Mouse (Mus musculus) adipocyte (in vitro differentiated cells): ENCODE measurements around the gene Iars2.

Source experiments
- DNase-seq: peaks from one replicate; pipeline ENCODE4 v3.0.0-alpha.2; 2016; ENCODE audit warnings: low spot score

The Iars2 gene

GRCm38 (mm10) chr1:185328721-185329610 lies at the start of gene Iars2:
TSS of gene Iars2 (minus strand) at chr1:185329396.
- peak; percentile 84 for DNase-seq

GRCm38 (mm10) chr1:185377429-185377828 lies 48.2 kb upstream of the Iars2 start:
- no peak for DNase-seq

GRCm38 (mm10) chr1:185376390-185376789 lies 47.2 kb upstream of the Iars2 start:
- DNase-seq = no peak

GRCm38 (mm10) chr1:185369979-185370378 lies 40.8 kb upstream of the Iars2 start:
- no peak for DNase-seq

- DNase-seq = no peak
Measured at GRCm38 (mm10) chr1:185367383-185367782, 38.2 kb upstream of the Iars2 start.

GRCm38 (mm10) chr1:185364183-185364540 lies 35.0 kb upstream of the Iars2 start:
- no peak for DNase-seq

GRCm38 (mm10) chr1:185363526-185364182 lies 34.5 kb upstream of the Iars2 start:
- peak; percentile 81 for DNase-seq

- DNase-seq = peak; percentile 98
Measured at GRCm38 (mm10) chr1:185362677-185363520, 33.7 kb upstream of the Iars2 start, which contains the start of gene Eprs. TSS of gene Eprs (plus strand) at chr1:185363044.

- no peak for DNase-seq
Measured at GRCm38 (mm10) chr1:185358211-185358610, 29.0 kb upstream of the Iars2 start.

GRCm38 (mm10) chr1:185356246-185356645 lies 27.1 kb upstream of the Iars2 start:
- no peak for DNase-seq

GRCm38 (mm10) chr1:185354731-185355130 lies 25.5 kb upstream of the Iars2 start:
- no peak for DNase-seq

- DNase-seq = no peak
Measured at GRCm38 (mm10) chr1:185353351-185353750, 24.2 kb upstream of the Iars2 start.

- DNase-seq = no peak
Measured at GRCm38 (mm10) chr1:185352151-185352550, 23.0 kb upstream of the Iars2 start.

- DNase-seq = no peak
Measured at GRCm38 (mm10) chr1:185350611-185351010, 21.4 kb upstream of the Iars2 start.

- no peak for DNase-seq
Measured at GRCm38 (mm10) chr1:185349741-185350140, 20.5 kb upstream of the Iars2 start.

- no peak for DNase-seq
Measured at GRCm38 (mm10) chr1:185346188-185346587, 17.0 kb upstream of the Iars2 start.

- DNase-seq = no peak
Measured at GRCm38 (mm10) chr1:185343422-185343821, 14.2 kb upstream of the Iars2 start.

- no peak for DNase-seq
Measured at GRCm38 (mm10) chr1:185342441-185342840, 13.2 kb upstream of the Iars2 start.

- no peak for DNase-seq
Measured at GRCm38 (mm10) chr1:185336535-185336934, 7.3 kb upstream of the Iars2 start.

- DNase-seq = no peak
Measured at GRCm38 (mm10) chr1:185335231-185335765, 6.1 kb upstream of the Iars2 start.

GRCm38 (mm10) chr1:185334136-185334535 lies 4.9 kb upstream of the Iars2 start:
- DNase-seq = no peak

GRCm38 (mm10) chr1:185333651-185334050 lies 4.5 kb upstream of the Iars2 start:
- no peak for DNase-seq
